Mouse (Mus musculus): Measurements from ENCODE around the gene Qrich2.

- TF ChIP-seq CTCF (IDR thresholded peaks at IDR 0.05; ENCODE audit: control insufficient read depth, insufficient read depth, low read length): no peak
- no peak for TF ChIP-seq POLR2A (IDR thresholded peaks at IDR 0.05; ENCODE audit: borderline replicate concordance, control insufficient read depth, low read depth, low read length)
Observed at GRCm38 (mm10) chr11:116430723-116431427, 35.2 kb downstream of the Qrich2 start.

Data from bone marrow, adult 2 months (tissue).